Mouse (Mus musculus) heart, embryonic 11.5 days (tissue): Measurements from ENCODE around the gene Mrpl37. TPM values are rescaled to one million over a fixed set of nuclear protein-coding genes. Genes with fewer than 3 reads are reported as not detected.

Experiments
- ATAC-seq: fragments of 200-750 bp; cut with Nextera tagmentation; replicated peaks from 2 replicates; pipeline ENCODE4 v1.8.0; 2017; ENCODE audit warnings: moderate library complexity; ENCODE audit not compliant: insufficient number of reproducible peaks, low FRiP score, low TSS enrichment
- H3K27ac ChIP-seq: fragments of 300-500 bp; sonication (generic); 2 replicates; pipeline ENCODE4 v1.5.1; 2014; ENCODE audit warnings: mild to moderate bottlenecking, low read depth, low read length
- H3K27me3 ChIP-seq: fragments of 300-500 bp; sonication (generic); 2 replicates; pipeline ENCODE4 v1.6.1; 2014; ENCODE audit warnings: mild to moderate bottlenecking, low read length, mixed read lengths; ENCODE audit not compliant: control insufficient read depth, insufficient read depth
- H3K36me3 ChIP-seq: fragments of 300-500 bp; sonication (generic); 2 replicates; pipeline ENCODE4 v1.6.1; 2014; ENCODE audit warnings: mild to moderate bottlenecking, low read length, moderate library complexity, mixed read lengths; ENCODE audit not compliant: control insufficient read depth, insufficient read depth
- H3K4me1 ChIP-seq: fragments of 300-500 bp; sonication (generic); 2 replicates; pipeline ENCODE4 v1.6.1; 2014; ENCODE audit warnings: low read length; ENCODE audit not compliant: control insufficient read depth, insufficient read depth
- H3K4me2 ChIP-seq: fragments of 300-500 bp; sonication (generic); 2 replicates; pipeline ENCODE4 v1.6.1; 2014; ENCODE audit warnings: mild to moderate bottlenecking, moderate library complexity
- H3K4me3 ChIP-seq: fragments of 300-500 bp; sonication (generic); 2 replicates; pipeline ENCODE4 v1.5.1; 2014; ENCODE audit warnings: low read depth, low read length
- H3K9ac ChIP-seq: fragments of 300-500 bp; sonication (generic); 2 replicates; pipeline ENCODE4 v1.6.1; 2014; ENCODE audit warnings: mild to moderate bottlenecking, low read depth, low read length, moderate library complexity
- H3K9me3 ChIP-seq: fragments of 300-500 bp; sonication (generic); replicated peaks from 2 replicates; pipeline ENCODE4 v1.6.1; 2016; ENCODE audit warnings: low read length; ENCODE audit not compliant: control insufficient read depth
- WGBS: fragments of 180-500 bp; shearing (Covaris S2); extraction: QIAGEN DNeasy Blood & Tissue Kit; methylation state at CpG from one replicate; pipeline ENCODE4 v1.1.7; 2014; ENCODE audit not compliant: insufficient replicate concordance; 5-methylcytosine and 5-hydroxymethylcytosine counted together
- polyA plus RNA-seq: library from polyadenylated mRNA; unstranded; fragments of >200 nt; fragmentation: Nextera tagmentation; extraction: Ambion mirVana; gene quantifications from 2 replicates; pipeline ENCODE4 v1.2.1, GENCODE M21; 2014

Gene Mrpl37
- polyA plus RNA-seq, 1 experiment from 2014 or later: 113 TPM

DNA sequence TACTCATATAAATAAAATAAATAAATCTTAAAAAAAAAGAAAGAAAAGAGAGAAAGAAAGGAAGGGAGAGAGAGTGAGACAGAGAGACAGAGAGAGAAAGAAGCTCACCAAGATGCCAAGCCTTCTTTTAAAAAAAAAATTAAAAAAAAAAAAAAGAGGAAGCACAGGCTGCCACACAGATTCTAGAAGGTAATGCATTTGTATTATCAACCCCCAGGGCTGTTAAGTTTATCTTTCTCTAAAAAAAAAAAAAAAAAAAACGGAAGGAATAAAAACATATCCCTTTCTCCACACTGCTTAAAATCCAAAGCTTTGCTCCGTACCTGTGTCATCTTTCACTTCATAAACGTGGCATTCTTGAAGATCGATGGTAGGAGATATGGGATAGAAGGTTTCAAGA, 5.1 kb downstream of the Mrpl37 start:
- Histone ChIP-seq H3K36me3 (peaks cover 33% of the 10 kb centered on the region), H3K27ac (no peak overlapping the region), H3K27me3 (no peaks in the 10 kb centered on the region), H3K9ac (no peak overlapping the region), H3K4me2 (no peak overlapping the region), H3K9me3 (no peaks in the 10 kb centered on the region), H3K4me3 (no peak overlapping the region), H3K4me1 (peaks cover 5% of the 10 kb centered on the region; the same call in 1 of the 2 replicates)
- WGBS: 90% methylated on average over 4 of the region's 4 CpGs
- ATAC-seq: no peak

DNA sequence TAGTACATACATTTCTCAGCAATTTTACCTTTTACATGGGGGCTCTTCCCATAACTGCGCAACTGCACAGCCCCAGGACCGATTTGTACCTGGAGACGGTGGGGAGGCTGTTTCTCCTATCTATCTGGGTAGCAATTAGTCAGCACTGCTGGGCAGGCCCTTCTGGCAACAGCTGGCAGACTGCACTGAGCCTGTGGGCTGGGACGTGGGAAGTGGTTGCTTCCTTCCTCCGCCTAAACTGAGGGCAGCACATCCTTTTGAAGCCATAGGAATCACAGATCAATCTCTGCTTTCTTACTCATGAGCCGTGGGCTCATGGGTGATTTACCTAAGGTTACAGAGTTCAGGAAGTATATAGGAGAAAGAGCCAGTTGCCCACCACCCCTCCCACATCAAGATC, 7.9 kb downstream of the Mrpl37 start:
- Histone ChIP-seq H3K27ac (no peak overlapping the region), H3K27me3 (no peaks in the 10 kb centered on the region), H3K9me3 (no peaks in the 10 kb centered on the region), H3K4me2 (no peak overlapping the region), H3K4me3 (no peak overlapping the region), H3K36me3 (peaks cover 39% of the 10 kb centered on the region), H3K4me1 (no peaks in the 10 kb centered on the region), H3K9ac (no peak overlapping the region)
- no peak for ATAC-seq
- 77% methylated on average over 6 of the region's 6 CpGs for WGBS

DNA sequence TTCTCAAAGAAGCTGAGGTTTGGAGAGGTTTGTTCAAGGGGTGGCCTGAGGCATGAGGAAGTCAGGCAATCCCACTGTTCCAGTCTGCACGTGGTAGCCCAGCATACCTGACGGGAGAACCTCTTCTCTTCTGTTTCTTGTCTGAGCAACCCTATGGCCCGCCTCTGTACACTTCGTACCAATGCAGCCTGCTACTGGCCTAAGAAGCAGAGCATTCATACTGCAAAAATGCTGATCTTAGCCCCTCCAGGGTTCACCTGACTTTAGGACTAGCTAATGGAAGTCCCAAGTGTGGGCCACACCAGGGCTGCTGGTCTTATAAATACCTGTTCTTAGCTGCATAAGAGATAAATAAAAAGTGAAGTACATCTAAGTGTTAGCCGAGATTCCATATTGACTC, 8.3 kb downstream of the Mrpl37 start:
- Histone ChIP-seq H3K4me3 (no peak overlapping the region), H3K9ac (no peak overlapping the region), H3K4me2 (no peak overlapping the region), H3K36me3 (peaks cover 37% of the 10 kb centered on the region), H3K27ac (no peak overlapping the region), H3K4me1 (no peaks in the 10 kb centered on the region), H3K9me3 (no peaks in the 10 kb centered on the region), H3K27me3 (no peaks in the 10 kb centered on the region)
- ATAC-seq: no peak
- WGBS: 84% methylated on average over 5 of the region's 5 CpGs

DNA sequence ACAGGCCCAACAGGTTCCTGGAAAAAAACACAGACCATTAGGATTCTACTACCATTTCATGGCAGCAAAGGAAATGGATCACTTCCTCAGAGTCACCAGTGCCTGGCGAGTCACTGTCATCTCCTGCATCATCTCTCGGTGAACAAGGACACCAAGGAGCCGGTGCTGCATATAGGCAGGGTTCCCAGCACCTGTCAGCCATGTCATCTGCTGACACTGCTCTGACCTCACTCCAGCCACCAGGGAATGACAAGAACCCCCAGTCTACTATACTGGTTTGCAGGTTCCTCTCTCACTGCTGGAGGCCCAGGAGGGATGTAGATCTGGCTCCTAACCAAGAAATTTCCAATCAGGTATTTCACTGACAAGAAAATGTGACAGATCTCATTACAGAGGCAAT, 10.6 kb downstream of the Mrpl37 start:
- H3K9ac ChIP-seq: no peak overlapping the region
- no peaks in the 10 kb centered on the region for H3K27me3 ChIP-seq
- H3K4me2 ChIP-seq: no peak overlapping the region
- peaks cover 24% of the 10 kb centered on the region for H3K36me3 ChIP-seq
- H3K4me1 ChIP-seq: no peaks in the 10 kb centered on the region
- no peak for ATAC-seq
- H3K27ac ChIP-seq: peak overlapping the region; percentile 54; the same call in 1 of the 2 replicates
- no peak overlapping the region for H3K4me3 ChIP-seq
- WGBS: 70% methylated on average over 3 of the region's 3 CpGs
- no peaks in the 10 kb centered on the region for H3K9me3 ChIP-seq

DNA sequence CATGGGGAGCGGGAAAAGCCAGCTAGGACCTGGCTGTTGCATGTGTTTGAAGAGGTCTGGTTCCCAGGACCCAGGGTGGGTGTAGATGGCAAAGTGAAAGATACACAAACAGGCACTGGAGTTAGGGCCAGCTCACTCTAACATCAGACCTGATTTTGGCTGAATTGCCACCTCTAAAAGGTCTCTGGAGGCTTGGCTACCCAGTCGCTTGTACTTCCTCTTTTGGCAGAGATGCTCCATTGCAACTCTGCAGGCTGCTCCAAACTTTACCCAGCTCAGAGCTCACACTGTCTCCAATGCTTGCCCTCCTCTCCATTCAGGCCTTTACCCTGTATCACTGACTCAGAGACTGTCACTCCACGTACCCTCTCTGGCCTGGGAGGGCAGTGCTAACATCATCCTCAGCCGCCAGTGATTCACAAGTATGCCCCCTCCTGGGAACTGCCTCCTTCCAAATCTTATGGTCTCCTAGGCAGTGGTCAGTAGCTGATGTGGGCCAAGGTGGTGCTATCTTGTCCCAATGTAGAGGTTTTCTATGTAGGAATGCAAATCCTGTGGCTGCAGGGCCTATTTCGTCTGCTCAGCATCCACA, 13.6 kb downstream of the Mrpl37 start:
- H3K36me3 ChIP-seq: peaks cover 16% of the 10 kb centered on the region
- 40% methylated on average over 5 of the region's 5 CpGs for WGBS
- H3K27me3 ChIP-seq: no peaks in the 10 kb centered on the region
- ATAC-seq: no peak
- H3K4me2 ChIP-seq: no peak overlapping the region
- H3K9me3 ChIP-seq: no peaks in the 10 kb centered on the region
- H3K4me1 ChIP-seq: no peaks in the 10 kb centered on the region
- H3K4me3 ChIP-seq: no peak overlapping the region
- no peak overlapping the region for H3K9ac ChIP-seq
- H3K27ac ChIP-seq: no peak overlapping the region

DNA sequence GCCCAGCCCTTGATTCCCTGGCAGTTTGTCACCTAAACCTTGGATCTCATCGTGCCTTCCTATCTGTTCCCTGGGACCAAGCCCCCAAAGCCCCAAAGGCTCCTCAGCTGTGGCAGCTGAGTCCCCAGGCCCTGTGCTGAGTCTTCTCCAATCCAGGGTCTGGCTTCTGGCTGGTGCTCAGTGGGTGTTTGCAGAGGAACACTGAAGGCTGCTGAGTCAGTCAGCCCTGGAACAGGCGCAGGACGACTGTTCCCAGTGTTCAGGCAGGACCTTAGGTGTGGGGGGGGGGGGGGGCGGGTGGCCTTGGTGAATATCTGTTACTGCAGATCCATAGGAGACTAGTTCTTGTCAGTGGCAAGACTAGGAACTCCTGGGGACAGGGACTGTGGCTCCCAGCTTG, 14.8 kb downstream of the Mrpl37 start:
- peaks cover 15% of the 10 kb centered on the region for H3K36me3 ChIP-seq
- no peak overlapping the region for H3K4me3 ChIP-seq
- 41% methylated on average over 4 of the region's 4 CpGs for WGBS
- H3K9ac ChIP-seq: no peak overlapping the region
- no peaks in the 10 kb centered on the region for H3K27me3 ChIP-seq
- no peak overlapping the region for H3K27ac ChIP-seq
- no peak overlapping the region for H3K4me2 ChIP-seq
- no peaks in the 10 kb centered on the region for H3K9me3 ChIP-seq
- no peaks in the 10 kb centered on the region for H3K4me1 ChIP-seq
- ATAC-seq: no peak

DNA sequence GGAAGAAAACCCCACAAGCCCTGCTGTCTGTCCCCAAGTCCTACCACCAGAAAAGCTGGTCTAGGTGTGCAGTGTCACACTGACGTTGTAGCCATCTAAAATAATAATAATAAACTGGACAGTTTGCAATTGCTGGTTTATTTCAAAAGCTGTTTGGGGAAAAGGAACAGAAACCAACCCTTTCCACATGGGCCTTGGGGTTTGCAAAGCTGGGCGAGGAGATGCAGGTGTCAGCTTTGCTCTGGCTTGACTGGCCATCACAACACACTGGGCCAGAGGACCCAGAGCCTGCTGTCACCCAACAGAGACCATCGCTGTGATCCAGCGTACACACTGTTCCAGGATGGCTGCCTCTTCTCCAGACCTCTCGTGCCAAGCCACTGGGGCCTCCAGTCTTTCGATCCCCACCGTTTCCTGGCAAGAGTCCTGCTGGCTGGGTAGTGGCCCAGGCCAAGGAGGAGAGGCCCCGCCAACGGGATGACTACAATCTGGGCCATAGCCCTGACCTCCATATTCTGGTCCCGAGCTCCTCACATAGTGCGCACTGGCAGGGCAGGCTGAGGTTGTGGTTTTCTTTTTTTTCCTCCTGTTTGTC, 18.0 kb downstream of the Mrpl37 start:
- no peaks in the 10 kb centered on the region for H3K27me3 ChIP-seq
- no peak overlapping the region for H3K4me3 ChIP-seq
- no peaks in the 10 kb centered on the region for H3K4me1 ChIP-seq
- no peak overlapping the region for H3K9ac ChIP-seq
- no peaks in the 10 kb centered on the region for H3K9me3 ChIP-seq
- no peak overlapping the region for H3K27ac ChIP-seq
- 93% methylated on average over 11 of the region's 11 CpGs for WGBS
- H3K4me2 ChIP-seq: no peak overlapping the region
- no peak for ATAC-seq
- peaks cover 18% of the 10 kb centered on the region for H3K36me3 ChIP-seq

DNA sequence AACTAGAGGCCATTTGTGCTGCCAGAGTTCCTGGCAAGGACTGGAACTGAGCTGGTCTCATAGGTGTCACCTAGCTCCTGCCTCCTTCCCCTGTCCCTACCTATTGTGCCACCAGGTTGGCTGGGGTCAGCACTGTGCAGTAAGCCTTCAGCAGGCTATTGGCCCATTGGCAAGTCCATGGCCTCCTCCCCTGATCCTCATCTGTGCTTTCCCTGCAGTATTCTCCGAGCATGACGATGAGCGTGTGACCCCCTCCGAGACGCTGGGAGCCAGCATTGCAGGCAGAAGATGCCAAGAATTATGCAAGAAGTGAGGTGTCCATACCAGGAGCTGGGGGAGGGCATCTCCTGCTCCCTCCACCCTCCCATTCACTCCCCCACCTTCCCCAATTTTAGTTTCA, 18.9 kb downstream of the Mrpl37 start:
- Histone ChIP-seq H3K27ac (no peak overlapping the region), H3K36me3 (peaks cover 20% of the 10 kb centered on the region)
- WGBS: 91% methylated on average over 5 of the region's 5 CpGs

DNA sequence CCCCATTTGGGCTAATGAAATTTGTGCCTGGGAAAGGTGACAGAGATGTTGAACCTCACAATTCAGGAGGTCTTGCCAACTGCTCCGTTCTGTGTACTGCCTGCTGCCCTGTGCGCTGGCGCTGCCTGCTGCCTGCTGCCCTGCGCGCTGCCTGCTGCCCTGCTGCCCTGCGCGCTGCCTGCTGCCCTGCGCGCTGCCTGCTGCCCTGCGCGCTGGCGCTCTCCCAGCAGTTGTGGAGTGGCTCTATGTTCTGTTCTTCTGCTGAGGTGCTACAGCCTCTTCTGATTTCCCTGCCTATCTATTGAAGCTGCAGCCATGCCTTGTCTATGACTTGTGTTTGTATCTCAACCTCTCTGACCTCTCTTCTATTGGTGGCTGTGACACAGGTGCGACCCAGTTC, 21.5 kb downstream of the Mrpl37 start:
- Histone ChIP-seq H3K4me3 (no peak overlapping the region), H3K27me3 (no peaks in the 10 kb centered on the region), H3K4me1 (no peaks in the 10 kb centered on the region), H3K36me3 (peaks cover 30% of the 10 kb centered on the region), H3K9ac (no peak overlapping the region), H3K27ac (no peak overlapping the region), H3K9me3 (no peaks in the 10 kb centered on the region), H3K4me2 (no peak overlapping the region)
- ATAC-seq: no peak
- WGBS: 97% methylated on average over 13 of the region's 13 CpGs

More for the DNA sequence above, 18.9 kb downstream of the Mrpl37 start:
- ATAC-seq: no peak
- no peaks in the 10 kb centered on the region for H3K4me1 ChIP-seq
- H3K9me3 ChIP-seq: no peaks in the 10 kb centered on the region
- no peak overlapping the region for H3K4me3 ChIP-seq
- H3K27me3 ChIP-seq: no peaks in the 10 kb centered on the region
- H3K9ac ChIP-seq: no peak overlapping the region
- H3K4me2 ChIP-seq: no peak overlapping the region
